Mouse (Mus musculus): ENCODE results near the gene Kxd1. TPM values are rescaled to one million over a fixed set of nuclear protein-coding genes. Genes with fewer than 3 reads are reported as not detected.

Kxd1 gene
- polyA plus RNA-seq, 1 experiment from 2014 or later, result 59.0 TPM

DNA sequence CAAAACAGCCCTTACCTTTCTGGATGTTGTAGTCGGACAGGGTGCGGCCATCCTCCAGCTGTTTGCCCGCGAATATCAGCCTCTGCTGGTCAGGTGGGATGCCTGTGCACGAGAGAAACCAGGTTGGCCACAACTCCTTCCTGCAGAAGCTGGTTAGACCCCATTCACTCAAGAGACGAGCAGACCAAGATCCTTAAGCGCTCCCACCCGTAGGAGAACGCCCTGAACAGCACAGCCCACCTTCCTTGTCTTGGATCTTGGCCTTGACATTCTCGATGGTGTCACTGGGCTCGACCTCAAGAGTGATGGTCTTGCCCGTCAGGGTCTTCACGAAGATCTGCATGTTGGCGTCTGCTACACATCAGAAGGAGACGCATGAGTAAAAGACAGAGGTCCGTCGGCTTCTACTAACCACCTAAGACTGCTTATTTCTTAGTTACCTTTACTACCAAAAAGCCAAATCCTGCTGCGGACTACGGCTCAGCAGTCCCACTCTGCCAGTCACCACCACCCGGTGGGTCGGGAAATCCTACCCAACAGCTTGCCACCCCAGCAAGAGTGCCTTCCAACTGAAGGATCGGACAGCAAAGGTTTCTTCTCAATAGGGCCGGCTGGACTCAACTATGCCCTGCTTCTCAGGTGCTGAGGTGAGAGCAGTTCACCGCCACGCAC is 18.3 kb downstream of the Kxd1 start:
- Histone ChIP-seq H3K4me3 (ENCODE audit: low read depth, low read length) (peak overlapping the region; percentile 99), H3K27ac (ENCODE audit: low read depth) (peak overlapping the region; percentile 97), H3K9me3 (ENCODE audit: low read depth, low read length) (no peaks in the 10 kb centered on the region), H3K4me2 (peak overlapping the region; percentile 97), H3K4me1 (ENCODE audit: insufficient read depth) (peaks cover 19% of the 10 kb centered on the region), H3K9ac (peak overlapping the region; percentile 96), H3K27me3 (ENCODE audit: insufficient read depth, low read length) (no peaks in the 10 kb centered on the region), H3K36me3 (ENCODE audit: insufficient read depth) (peaks cover 50% of the 10 kb centered on the region)
- WGBS, result 8% methylated on average over 25 of the region's 25 CpGs
- ATAC-seq (ENCODE audit: insufficient read depth), result no peak
- TF ChIP-seq CTCF (IDR thresholded peaks at IDR 0.05; ENCODE audit: low read depth), result no peak
- no peak for DNase-seq

GRCm38 (mm10) chr8:70507027-70507393 is 20.7 kb downstream of the Kxd1 start:
- ATAC-seq (ENCODE audit: insufficient read depth), result no peak
- Histone ChIP-seq H3K4me1 (ENCODE audit: insufficient read depth) (peaks cover 21% of the 10 kb centered on the region), H3K36me3 (ENCODE audit: insufficient read depth) (peaks cover 39% of the 10 kb centered on the region), H3K27me3 (ENCODE audit: insufficient read depth, low read length) (peaks cover 10% of the 10 kb centered on the region; the same call in 1 of the 2 replicates), H3K9ac (no peak overlapping the region), H3K4me3 (ENCODE audit: low read depth, low read length) (no peak overlapping the region), H3K9me3 (ENCODE audit: low read depth, low read length) (no peaks in the 10 kb centered on the region), H3K27ac (ENCODE audit: low read depth) (0 out of 2 replicates have a peak overlapping the region, but pooled peaks have one; percentile 20), H3K4me2 (peak overlapping the region; percentile 83)
- no peak for TF ChIP-seq CTCF (IDR thresholded peaks at IDR 0.05; ENCODE audit: low read depth)
- DNase-seq, result no peak
- WGBS, result 52% methylated on average over 5 of the region's 5 CpGs

- H3K9ac ChIP-seq, result peak within 1 kb of the TSS; percentile 82
- peak within 1 kb of the TSS; percentile 83 for H3K4me2 ChIP-seq
- peaks cover 15% of the 10 kb centered on the region; the same call in 1 of the 2 replicates for H3K27me3 ChIP-seq (ENCODE audit: insufficient read depth, low read length)
- H3K9me3 ChIP-seq (ENCODE audit: low read depth, low read length), result no peaks in the 10 kb centered on the region
- peaks cover 22% of the 10 kb centered on the region for H3K4me1 ChIP-seq (ENCODE audit: insufficient read depth)
- DNase-seq (peak; percentile 96), ATAC-seq (ENCODE audit: insufficient read depth) (peak; percentile 87)
- peak within 1 kb of the TSS; percentile 67 for H3K4me3 ChIP-seq (ENCODE audit: low read depth, low read length)
- WGBS, result 2% methylated on average over 40 of the region's 40 CpGs
- peak; percentile 92 for TF ChIP-seq CTCF (IDR thresholded peaks at IDR 0.05; ENCODE audit: low read depth)
- peaks cover 35% of the 10 kb centered on the region for H3K36me3 ChIP-seq (ENCODE audit: insufficient read depth)
- peak within 1 kb of the TSS; percentile 92 for H3K27ac ChIP-seq (ENCODE audit: low read depth)
Measured at GRCm38 (mm10) chr8:70506328-70507026, 21.3 kb downstream of the Kxd1 start, which contains the start of gene Rex1bd. TSS of gene Rex1bd (minus strand) at chr8:70506752.

DNA sequence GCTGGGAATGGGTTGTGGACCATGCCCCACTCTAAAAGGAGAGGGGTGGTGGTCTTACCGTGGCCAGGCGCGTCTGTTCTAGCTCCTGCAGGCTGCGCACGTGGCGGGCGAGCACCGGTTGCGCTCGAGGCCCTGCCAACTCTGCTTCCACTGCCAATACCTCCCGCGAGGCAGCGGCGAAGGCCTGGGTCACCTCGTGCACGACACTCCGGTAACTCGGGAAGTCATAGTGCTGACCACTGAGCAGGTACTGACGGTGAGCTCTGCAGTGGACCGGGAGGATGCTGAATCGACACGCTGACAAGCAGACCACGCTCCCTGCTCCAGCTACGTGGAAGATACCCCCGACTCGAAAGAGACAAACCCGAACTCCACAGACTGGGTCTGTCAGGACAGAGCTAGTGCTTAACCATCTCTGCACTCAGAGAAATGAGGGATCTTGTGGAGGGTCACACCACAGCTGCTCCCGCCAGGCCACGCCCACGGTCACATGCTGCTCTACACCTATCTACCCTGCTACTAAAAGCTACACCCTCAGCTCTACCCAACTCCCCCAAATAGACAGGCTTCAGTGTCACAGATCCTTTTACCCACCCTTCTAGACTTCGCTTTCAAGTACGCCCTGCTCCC is 21.9 kb downstream of the Kxd1 start:
- H3K9me3 ChIP-seq (ENCODE audit: low read depth, low read length), result no peaks in the 10 kb centered on the region
- ATAC-seq (ENCODE audit: insufficient read depth), result peak; percentile 29; the same call in 1 of the 2 replicates
- peak overlapping the region; percentile 92 for H3K27ac ChIP-seq (ENCODE audit: low read depth)
- peak overlapping the region; percentile 67 for H3K4me3 ChIP-seq (ENCODE audit: low read depth, low read length)
- peaks cover 35% of the 10 kb centered on the region for H3K36me3 ChIP-seq (ENCODE audit: insufficient read depth)
- H3K9ac ChIP-seq, result peak overlapping the region; percentile 82
- WGBS, result 31% methylated on average over 32 of the region's 32 CpGs
- TF ChIP-seq CTCF (IDR thresholded peaks at IDR 0.05; ENCODE audit: low read depth), result no peak
- H3K4me2 ChIP-seq, result peak overlapping the region; percentile 83
- peaks cover 22% of the 10 kb centered on the region for H3K27me3 ChIP-seq (ENCODE audit: insufficient read depth, low read length)
- DNase-seq, result no peak
- peaks cover 18% of the 10 kb centered on the region for H3K4me1 ChIP-seq (ENCODE audit: insufficient read depth)

- Histone ChIP-seq H3K27me3 (ENCODE audit: insufficient read depth, low read length) (peaks cover 32% of the 10 kb centered on the region), H3K4me2 (no peak overlapping the region; the same call in 1 of the 2 replicates), H3K9ac (no peak overlapping the region), H3K36me3 (ENCODE audit: insufficient read depth) (peaks cover 35% of the 10 kb centered on the region), H3K27ac (ENCODE audit: low read depth) (no peak overlapping the region), H3K4me1 (ENCODE audit: insufficient read depth) (peaks cover 18% of the 10 kb centered on the region), H3K9me3 (ENCODE audit: low read depth, low read length) (no peaks in the 10 kb centered on the region), H3K4me3 (ENCODE audit: low read depth, low read length) (no peak overlapping the region)
- WGBS, result 77% methylated on average over 3 of the region's 3 CpGs
- peak; percentile 90 for TF ChIP-seq CTCF (IDR thresholded peaks at IDR 0.05; ENCODE audit: low read depth)
- ATAC-seq (ENCODE audit: insufficient read depth), result no peak
- peak; percentile 86 for DNase-seq
Measured at GRCm38 (mm10) chr8:70504851-70505250, 22.9 kb downstream of the Kxd1 start.

DNA sequence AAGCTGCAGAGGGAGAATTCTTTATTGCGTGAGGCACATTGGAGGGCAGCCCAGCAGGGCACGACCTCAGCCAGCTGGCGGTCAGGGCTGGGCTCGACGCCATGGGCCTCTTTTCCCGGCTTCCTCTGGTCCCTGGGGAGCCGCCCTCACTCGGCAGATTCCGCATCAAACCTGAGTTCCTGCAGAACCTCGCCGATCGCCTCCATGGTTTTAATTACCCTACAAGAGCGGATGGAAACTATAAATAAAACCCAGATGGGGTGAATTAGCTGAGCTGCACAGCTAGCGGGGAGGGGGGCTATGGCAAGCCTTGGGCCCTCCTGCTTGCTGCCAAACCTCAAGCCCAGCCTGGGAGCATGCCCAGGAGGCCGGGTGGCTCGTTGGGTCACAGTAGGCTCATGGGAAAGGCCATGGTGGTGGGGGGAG is 23.5 kb downstream of the Kxd1 start:
- ATAC-seq (ENCODE audit: insufficient read depth) (no peak), DNase-seq (peak; percentile 77)
- Histone ChIP-seq H3K9me3 (ENCODE audit: low read depth, low read length) (no peaks in the 10 kb centered on the region), H3K9ac (peak overlapping the region; percentile 15; the same call in 1 of the 2 replicates), H3K4me3 (ENCODE audit: low read depth, low read length) (no peak overlapping the region), H3K4me2 (peak overlapping the region; percentile 1; the same call in 1 of the 2 replicates), H3K27ac (ENCODE audit: low read depth) (no peak overlapping the region), H3K4me1 (ENCODE audit: insufficient read depth) (peaks cover 18% of the 10 kb centered on the region), H3K36me3 (ENCODE audit: insufficient read depth) (peaks cover 35% of the 10 kb centered on the region), H3K27me3 (ENCODE audit: insufficient read depth, low read length) (peaks cover 33% of the 10 kb centered on the region)
- no peak for TF ChIP-seq CTCF (IDR thresholded peaks at IDR 0.05; ENCODE audit: low read depth)
- 49% methylated on average over 16 of the region's 16 CpGs for WGBS
